Mouse (Mus musculus): ENCODE data around the gene Fap. TPM values are rescaled to one million over a fixed set of nuclear protein-coding genes. Genes with fewer than 3 reads are reported as not detected.

Fap gene
- polyA plus RNA-seq, 1 experiment from 2014 or later = 7.1 TPM

DNA sequence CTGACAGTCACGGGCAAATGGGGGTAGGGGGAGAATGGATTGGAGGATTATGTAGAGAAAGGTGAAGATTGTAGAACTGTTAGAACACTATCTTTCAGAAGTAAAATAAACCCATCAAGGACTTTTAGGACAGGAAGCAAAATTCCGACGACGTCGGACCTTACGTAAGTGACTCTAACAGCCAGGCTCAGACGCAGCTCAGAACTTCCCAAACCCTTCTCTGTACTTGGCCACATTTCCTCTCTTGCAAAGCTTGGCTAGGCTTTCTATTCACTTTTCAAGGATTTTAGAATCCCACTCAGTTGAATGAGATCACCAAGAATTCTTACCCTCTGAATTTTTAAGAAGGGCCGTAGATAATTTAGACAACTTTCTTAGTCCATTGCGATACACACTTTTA is 17.5 kb downstream of the Fap start:
- WGBS = 95% methylated on average over 9 of the region's 9 CpGs
- DNase-seq (ENCODE audit: low spot score) (no peak), ATAC-seq (ENCODE audit: low FRiP score) (no peak)
- H3K9me3 ChIP-seq (ENCODE audit: control insufficient read depth, low read length) = no peaks in the 10 kb centered on the region
- no peaks in the 10 kb centered on the region for H3K4me1 ChIP-seq (replicated peaks; ENCODE audit: control insufficient read depth, insufficient read depth, low read length)
- H3K27ac ChIP-seq (ENCODE audit: low read depth, low read length) = no peak overlapping the region
- no peaks in the 10 kb centered on the region for H3K36me3 ChIP-seq (ENCODE audit: control insufficient read depth, insufficient read depth, low read length)
- no peak overlapping the region for H3K4me3 ChIP-seq (ENCODE audit: low read depth, low read length)
- H3K4me2 ChIP-seq (replicated peaks; ENCODE audit: low read depth, low read length) = no peak overlapping the region
- H3K9ac ChIP-seq (ENCODE audit: low read depth, low read length) = no peak overlapping the region
- no peaks in the 10 kb centered on the region for H3K27me3 ChIP-seq (ENCODE audit: control insufficient read depth, insufficient read depth, low read length)

DNA sequence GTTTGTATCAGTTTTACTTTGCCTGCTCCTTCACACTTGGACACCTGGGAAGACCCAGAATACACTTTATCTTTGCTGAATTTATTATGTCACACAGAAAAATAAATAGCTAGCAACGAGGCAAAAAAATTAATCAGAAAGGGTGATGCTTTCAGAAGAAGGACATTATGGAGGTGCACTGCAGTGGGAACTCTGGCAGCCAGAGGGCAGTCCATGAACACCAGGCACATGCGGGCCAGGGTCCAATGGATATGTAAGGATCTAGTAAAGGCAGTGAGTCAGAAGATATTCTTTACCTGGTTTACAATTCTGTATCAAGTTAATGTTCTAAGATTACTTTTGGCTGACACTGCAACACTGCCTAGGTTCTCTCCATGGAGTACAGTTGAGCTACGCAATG is 24.2 kb downstream of the Fap start:
- 84% methylated on average over 3 of the region's 3 CpGs for WGBS
- DNase-seq (ENCODE audit: low spot score) = no peak

DNA sequence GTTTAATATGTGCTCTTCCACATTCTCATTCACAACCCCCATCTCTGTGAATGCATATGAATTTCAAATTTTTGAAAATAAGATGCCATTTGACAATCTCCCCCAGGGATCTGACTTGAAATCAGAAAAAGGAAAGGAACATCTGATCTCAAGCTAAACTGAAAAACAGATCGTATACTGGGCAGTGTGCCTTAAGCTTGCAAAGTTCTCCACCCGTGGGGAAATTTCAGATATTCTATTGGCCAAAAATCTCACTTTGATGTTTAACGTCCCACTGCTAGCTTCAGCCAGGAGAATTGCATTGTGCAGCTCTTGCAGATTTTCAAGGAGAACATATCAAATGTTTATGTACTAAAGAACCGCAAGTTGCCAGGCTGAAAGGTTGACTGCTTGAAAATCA is 24.7 kb downstream of the Fap start:
- ATAC-seq (ENCODE audit: low FRiP score) = no peak
- Histone ChIP-seq H3K27ac (ENCODE audit: low read depth, low read length) (no peak overlapping the region), H3K27me3 (ENCODE audit: control insufficient read depth, insufficient read depth, low read length) (no peaks in the 10 kb centered on the region), H3K4me1 (replicated peaks; ENCODE audit: control insufficient read depth, insufficient read depth, low read length) (no peaks in the 10 kb centered on the region), H3K9ac (ENCODE audit: low read depth, low read length) (no peak overlapping the region), H3K4me2 (replicated peaks; ENCODE audit: low read depth, low read length) (no peak overlapping the region), H3K4me3 (ENCODE audit: low read depth, low read length) (no peak overlapping the region), H3K9me3 (ENCODE audit: control insufficient read depth, low read length) (no peaks in the 10 kb centered on the region), H3K36me3 (ENCODE audit: control insufficient read depth, insufficient read depth, low read length) (no peaks in the 10 kb centered on the region)
- WGBS = 90% methylated on average over 4 of the region's 4 CpGs
- no peak for DNase-seq (ENCODE audit: low spot score)

More for the DNA sequence above, 24.2 kb downstream of the Fap start:
- no peaks in the 10 kb centered on the region for H3K36me3 ChIP-seq (ENCODE audit: control insufficient read depth, insufficient read depth, low read length)
- no peaks in the 10 kb centered on the region for H3K4me1 ChIP-seq (replicated peaks; ENCODE audit: control insufficient read depth, insufficient read depth, low read length)
- ATAC-seq (ENCODE audit: low FRiP score) = no peak
- no peak overlapping the region for H3K4me3 ChIP-seq (ENCODE audit: low read depth, low read length)
- H3K4me2 ChIP-seq (replicated peaks; ENCODE audit: low read depth, low read length) = no peak overlapping the region
- H3K27me3 ChIP-seq (ENCODE audit: control insufficient read depth, insufficient read depth, low read length) = no peaks in the 10 kb centered on the region
- no peak overlapping the region for H3K27ac ChIP-seq (ENCODE audit: low read depth, low read length)
- H3K9ac ChIP-seq (ENCODE audit: low read depth, low read length) = no peak overlapping the region
- H3K9me3 ChIP-seq (ENCODE audit: control insufficient read depth, low read length) = no peaks in the 10 kb centered on the region

DNA sequence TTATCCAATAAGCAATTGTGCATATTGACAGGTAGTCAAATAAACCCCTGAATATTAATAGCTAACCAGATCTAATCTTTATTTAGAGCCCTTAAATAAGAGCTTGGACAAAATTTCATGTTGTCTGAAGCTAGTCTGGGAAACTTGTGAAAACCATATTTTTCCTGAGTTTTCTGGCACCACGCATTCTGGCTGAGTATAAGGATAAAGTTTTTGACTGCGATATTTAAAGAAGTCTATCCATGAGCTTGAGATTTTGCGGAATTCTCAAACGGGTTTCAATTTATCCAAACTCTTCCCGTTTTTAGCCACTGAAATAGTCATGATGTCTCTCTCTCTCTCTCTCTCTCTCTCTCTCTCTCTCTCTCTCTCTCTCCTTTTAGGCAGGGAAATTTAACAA is 25.8 kb downstream of the Fap start:
- Histone ChIP-seq H3K27me3 (ENCODE audit: control insufficient read depth, insufficient read depth, low read length) (no peaks in the 10 kb centered on the region), H3K27ac (ENCODE audit: low read depth, low read length) (no peak overlapping the region), H3K9me3 (ENCODE audit: control insufficient read depth, low read length) (no peaks in the 10 kb centered on the region), H3K36me3 (ENCODE audit: control insufficient read depth, insufficient read depth, low read length) (no peaks in the 10 kb centered on the region), H3K9ac (ENCODE audit: low read depth, low read length) (no peak overlapping the region), H3K4me1 (replicated peaks; ENCODE audit: control insufficient read depth, insufficient read depth, low read length) (no peaks in the 10 kb centered on the region), H3K4me2 (replicated peaks; ENCODE audit: low read depth, low read length) (no peak overlapping the region), H3K4me3 (ENCODE audit: low read depth, low read length) (no peak overlapping the region)
- 96% methylated on average over 5 of the region's 5 CpGs for WGBS
- DNase-seq (ENCODE audit: low spot score) (no peak), ATAC-seq (ENCODE audit: low FRiP score) (no peak)

DNA sequence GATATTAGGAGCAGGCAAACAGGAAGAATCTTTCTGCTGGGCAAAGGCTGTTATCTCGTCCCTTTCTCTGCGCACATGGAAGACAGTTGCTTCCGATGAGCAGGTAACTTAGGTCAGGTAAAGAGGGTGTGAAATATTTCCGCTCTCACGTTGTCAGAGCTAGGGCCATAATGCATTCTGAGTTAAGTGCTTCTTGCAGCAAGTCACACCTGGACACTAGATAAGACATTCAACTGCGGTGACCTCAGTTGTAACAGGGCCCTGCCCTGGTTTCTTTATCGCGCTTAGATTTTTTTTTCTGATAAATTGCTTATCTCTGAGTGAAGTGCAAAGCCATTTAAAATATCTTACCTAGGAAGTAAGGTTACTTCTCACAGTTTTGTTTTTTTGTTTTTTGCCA is 38.4 kb downstream of the Fap start:
- Histone ChIP-seq H3K27ac (ENCODE audit: low read depth, low read length) (no peak overlapping the region), H3K4me1 (replicated peaks; ENCODE audit: control insufficient read depth, insufficient read depth, low read length) (no peaks in the 10 kb centered on the region), H3K9ac (ENCODE audit: low read depth, low read length) (no peak overlapping the region), H3K9me3 (ENCODE audit: control insufficient read depth, low read length) (no peaks in the 10 kb centered on the region), H3K4me3 (ENCODE audit: low read depth, low read length) (no peak overlapping the region), H3K36me3 (ENCODE audit: control insufficient read depth, insufficient read depth, low read length) (no peaks in the 10 kb centered on the region), H3K27me3 (ENCODE audit: control insufficient read depth, insufficient read depth, low read length) (no peaks in the 10 kb centered on the region), H3K4me2 (replicated peaks; ENCODE audit: low read depth, low read length) (no peak overlapping the region)
- no peak for DNase-seq (ENCODE audit: low spot score)
- 94% methylated on average over 8 of the region's 8 CpGs for WGBS
- ATAC-seq (ENCODE audit: low FRiP score) = no peak

DNA sequence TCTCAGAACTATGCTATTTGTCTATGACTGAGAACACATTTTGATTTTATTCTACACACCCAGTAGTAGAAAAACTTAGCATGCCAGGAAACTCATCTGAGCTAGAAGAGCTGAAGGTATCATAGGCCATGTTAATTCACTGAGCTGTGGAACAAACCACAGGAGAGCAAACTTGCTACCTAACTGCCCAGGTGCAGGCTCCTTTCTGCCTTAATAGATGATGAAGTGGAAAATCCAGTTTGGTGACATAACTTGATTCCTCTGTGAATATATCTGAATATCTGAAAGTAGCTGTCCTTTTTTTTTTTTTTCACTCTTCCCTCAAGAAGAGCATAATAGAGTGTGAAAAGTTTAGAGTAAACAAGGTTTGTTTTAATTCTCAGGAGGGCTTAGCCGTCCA is 42.8 kb downstream of the Fap start:
- no peak overlapping the region for H3K27ac ChIP-seq (ENCODE audit: low read depth, low read length)
- H3K9me3 ChIP-seq (ENCODE audit: control insufficient read depth, low read length) = no peaks in the 10 kb centered on the region
- no peak for ATAC-seq (ENCODE audit: low FRiP score)
- no peaks in the 10 kb centered on the region for H3K4me1 ChIP-seq (replicated peaks; ENCODE audit: control insufficient read depth, insufficient read depth, low read length)
- no peak for DNase-seq (ENCODE audit: low spot score)
- H3K4me3 ChIP-seq (ENCODE audit: low read depth, low read length) = no peak overlapping the region
- H3K9ac ChIP-seq (ENCODE audit: low read depth, low read length) = no peak overlapping the region
- H3K4me2 ChIP-seq (replicated peaks; ENCODE audit: low read depth, low read length) = no peak overlapping the region
- H3K36me3 ChIP-seq (ENCODE audit: control insufficient read depth, insufficient read depth, low read length) = no peaks in the 10 kb centered on the region
- H3K27me3 ChIP-seq (ENCODE audit: control insufficient read depth, insufficient read depth, low read length) = no peaks in the 10 kb centered on the region
- WGBS = 79% methylated on average over 1 of the region's 1 CpGs

DNA sequence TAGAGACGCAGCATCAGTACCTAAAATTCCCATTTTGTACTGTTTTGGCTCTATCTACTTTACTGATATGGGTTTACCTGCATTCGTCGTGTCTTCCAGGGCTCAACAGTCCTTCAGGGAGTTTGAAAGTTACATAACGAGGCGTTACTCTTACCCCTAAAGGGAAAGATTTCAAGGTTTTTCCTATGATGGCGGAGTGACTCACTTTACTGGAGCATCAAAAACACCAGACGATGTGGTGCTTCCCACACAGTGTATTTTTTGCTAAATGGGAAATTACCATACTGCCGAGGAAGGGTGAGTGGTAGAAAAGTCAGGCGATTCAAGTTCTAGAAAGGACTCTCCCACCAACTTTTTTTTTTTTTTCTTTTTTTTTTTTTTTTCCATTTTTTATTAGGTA is 47.5 kb downstream of the Fap start:
- H3K9me3 ChIP-seq (ENCODE audit: control insufficient read depth, low read length) = no peaks in the 10 kb centered on the region
- H3K27me3 ChIP-seq (ENCODE audit: control insufficient read depth, insufficient read depth, low read length) = no peaks in the 10 kb centered on the region
- H3K4me1 ChIP-seq (replicated peaks; ENCODE audit: control insufficient read depth, insufficient read depth, low read length) = no peaks in the 10 kb centered on the region
- no peak overlapping the region for H3K4me3 ChIP-seq (ENCODE audit: low read depth, low read length)
- H3K4me2 ChIP-seq (replicated peaks; ENCODE audit: low read depth, low read length) = no peak overlapping the region
- no peak overlapping the region for H3K9ac ChIP-seq (ENCODE audit: low read depth, low read length)
- no peaks in the 10 kb centered on the region for H3K36me3 ChIP-seq (ENCODE audit: control insufficient read depth, insufficient read depth, low read length)
- no peak for ATAC-seq (ENCODE audit: low FRiP score)
- no peak overlapping the region for H3K27ac ChIP-seq (ENCODE audit: low read depth, low read length)
- 93% methylated on average over 9 of the region's 9 CpGs for WGBS
- no peak for DNase-seq (ENCODE audit: low spot score)

DNA sequence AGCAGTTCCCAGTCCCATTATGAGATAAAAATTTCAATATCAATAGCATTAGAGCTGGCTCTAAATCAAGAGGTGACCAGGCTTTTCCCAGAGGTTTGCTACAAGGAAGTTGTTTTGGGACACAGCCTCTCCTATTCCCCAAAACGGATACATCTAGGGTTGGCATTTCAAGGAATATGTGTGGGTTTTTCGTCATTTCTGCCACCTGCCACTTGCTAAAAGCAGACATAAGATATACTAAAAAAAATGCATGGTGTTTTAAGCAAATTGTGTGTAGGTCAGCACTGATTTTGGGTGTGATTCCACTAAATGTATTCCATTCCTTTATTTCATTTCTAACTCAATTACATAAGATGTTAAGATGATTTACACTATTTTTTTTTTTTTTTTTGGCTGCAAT is 56.1 kb downstream of the Fap start:
- Histone ChIP-seq H3K36me3 (ENCODE audit: control insufficient read depth, insufficient read depth, low read length) (no peaks in the 10 kb centered on the region), H3K4me3 (ENCODE audit: low read depth, low read length) (no peak overlapping the region), H3K4me1 (replicated peaks; ENCODE audit: control insufficient read depth, insufficient read depth, low read length) (no peaks in the 10 kb centered on the region), H3K9ac (ENCODE audit: low read depth, low read length) (no peak overlapping the region), H3K4me2 (replicated peaks; ENCODE audit: low read depth, low read length) (no peak overlapping the region), H3K27ac (ENCODE audit: low read depth, low read length) (no peak overlapping the region), H3K27me3 (ENCODE audit: control insufficient read depth, insufficient read depth, low read length) (no peaks in the 10 kb centered on the region), H3K9me3 (ENCODE audit: control insufficient read depth, low read length) (no peaks in the 10 kb centered on the region)
- DNase-seq (ENCODE audit: low spot score) = no peak
- WGBS = 81% methylated on average over 2 of the region's 2 CpGs
- ATAC-seq (ENCODE audit: low FRiP score) = no peak

DNA sequence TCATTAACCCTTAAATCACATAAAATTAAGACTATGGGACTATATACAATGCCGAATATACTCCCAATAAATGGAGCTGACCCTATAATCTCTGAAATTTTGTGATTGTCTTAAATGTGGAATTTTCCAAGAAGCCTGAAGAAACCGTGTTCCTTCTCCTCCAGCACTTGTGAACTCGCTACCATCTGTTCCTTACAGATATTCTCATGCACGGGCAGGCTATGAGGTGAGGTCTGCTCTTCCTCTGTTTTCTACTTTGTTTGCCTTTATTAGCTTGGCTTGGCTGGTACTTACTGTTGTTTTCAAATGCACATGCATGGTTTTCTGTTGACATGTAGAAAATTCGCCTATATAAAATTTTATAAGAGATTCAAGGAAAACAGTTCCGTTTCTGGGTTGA is 59.4 kb downstream of the Fap start:
- no peaks in the 10 kb centered on the region for H3K4me1 ChIP-seq (replicated peaks; ENCODE audit: control insufficient read depth, insufficient read depth, low read length)
- DNase-seq (ENCODE audit: low spot score) = no peak
- H3K4me2 ChIP-seq (replicated peaks; ENCODE audit: low read depth, low read length) = no peak overlapping the region
- H3K27me3 ChIP-seq (ENCODE audit: control insufficient read depth, insufficient read depth, low read length) = no peaks in the 10 kb centered on the region
- no peak overlapping the region for H3K9ac ChIP-seq (ENCODE audit: low read depth, low read length)
- H3K9me3 ChIP-seq (ENCODE audit: control insufficient read depth, low read length) = no peaks in the 10 kb centered on the region
- WGBS = 88% methylated on average over 6 of the region's 6 CpGs
- no peak overlapping the region for H3K4me3 ChIP-seq (ENCODE audit: low read depth, low read length)
- no peaks in the 10 kb centered on the region for H3K36me3 ChIP-seq (ENCODE audit: control insufficient read depth, insufficient read depth, low read length)
- ATAC-seq (ENCODE audit: low FRiP score) = no peak
- H3K27ac ChIP-seq (ENCODE audit: low read depth, low read length) = no peak overlapping the region

Data from hindbrain, embryonic 11.5 days (tissue).